Mouse (Mus musculus): Measurements from ENCODE around the gene Rsl24d1. TPM values are rescaled to one million over a fixed set of nuclear protein-coding genes. Genes with fewer than 3 reads are reported as not detected.

The Rsl24d1 gene
- polyA plus RNA-seq, 1 experiment, result 3.6 TPM

DNA sequence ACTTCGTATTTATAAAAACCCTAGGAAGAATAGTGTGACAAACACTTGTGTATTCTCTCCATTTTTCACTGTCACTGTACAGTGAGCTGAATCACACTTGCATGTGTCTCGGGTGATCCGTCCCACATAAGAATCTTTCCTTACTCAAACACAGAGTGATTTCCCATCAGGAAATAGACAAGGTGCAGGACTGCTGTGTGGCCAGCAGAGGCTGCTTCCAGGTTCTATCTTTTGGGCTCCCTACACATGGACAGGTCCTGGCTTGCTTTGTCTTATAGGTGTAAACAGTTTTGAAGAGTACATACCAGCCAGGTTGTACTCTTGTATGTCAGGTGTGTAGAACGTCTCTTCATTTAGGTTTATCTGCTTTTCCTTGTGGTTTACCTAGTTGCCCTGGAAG is 4.8 kb downstream of the Rsl24d1 start:
- no peak for TF ChIP-seq POLR2A (IDR thresholded peaks at IDR 0.05; ENCODE audit: low read depth, low read length)
- TF ChIP-seq CTCF (IDR thresholded peaks at IDR 0.05; ENCODE audit: extremely low read depth, insufficient read length, insufficient replicate concordance, low read depth, low read length), result no peak
- H3K4me1 ChIP-seq (ENCODE audit: control insufficient read depth, insufficient read depth, insufficient read length, low read length), result no peaks in the 10 kb centered on the region
- H3K27ac ChIP-seq (ENCODE audit: insufficient read depth, low read depth, low read length), result no peak overlapping the region
- no peak overlapping the region for H3K4me3 ChIP-seq (ENCODE audit: low read depth, low read length)
- no peaks in the 10 kb centered on the region for H3K27me3 ChIP-seq (ENCODE audit: control insufficient read depth, insufficient read depth, low read length)
- 84% methylated on average over 4 of the region's 4 CpGs for WGBS
- peaks cover 40% of the 10 kb centered on the region for H3K36me3 ChIP-seq (ENCODE audit: control insufficient read depth, insufficient read depth, low read length)

DNA sequence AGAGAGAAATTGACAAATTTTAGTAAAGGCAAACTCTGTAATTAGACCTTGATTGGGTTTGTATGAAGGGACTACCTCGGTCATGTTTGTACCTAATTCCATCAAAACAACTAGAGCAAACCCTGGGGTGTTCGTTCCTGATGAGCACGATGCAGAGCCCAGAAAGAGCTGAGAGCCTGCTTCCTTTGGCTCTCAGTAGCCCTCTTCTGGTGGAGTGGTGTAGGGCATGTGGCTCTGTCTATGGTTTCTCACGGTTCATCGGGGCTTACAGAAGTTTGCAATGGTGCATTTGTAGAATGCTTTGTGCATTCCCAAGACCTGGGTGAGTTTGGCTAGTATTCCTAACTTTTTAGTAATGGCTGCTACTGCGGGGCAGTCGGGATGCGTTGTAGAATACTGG is 8.5 kb downstream of the Rsl24d1 start:
- peaks cover 62% of the 10 kb centered on the region for H3K36me3 ChIP-seq (ENCODE audit: control insufficient read depth, insufficient read depth, low read length)
- TF ChIP-seq CTCF (IDR thresholded peaks at IDR 0.05; ENCODE audit: extremely low read depth, insufficient read length, insufficient replicate concordance, low read depth, low read length) (peak; percentile 16; the same call in 1 of the 2 replicates), POLR2A (IDR thresholded peaks at IDR 0.05; ENCODE audit: low read depth, low read length) (no peak)

DNA sequence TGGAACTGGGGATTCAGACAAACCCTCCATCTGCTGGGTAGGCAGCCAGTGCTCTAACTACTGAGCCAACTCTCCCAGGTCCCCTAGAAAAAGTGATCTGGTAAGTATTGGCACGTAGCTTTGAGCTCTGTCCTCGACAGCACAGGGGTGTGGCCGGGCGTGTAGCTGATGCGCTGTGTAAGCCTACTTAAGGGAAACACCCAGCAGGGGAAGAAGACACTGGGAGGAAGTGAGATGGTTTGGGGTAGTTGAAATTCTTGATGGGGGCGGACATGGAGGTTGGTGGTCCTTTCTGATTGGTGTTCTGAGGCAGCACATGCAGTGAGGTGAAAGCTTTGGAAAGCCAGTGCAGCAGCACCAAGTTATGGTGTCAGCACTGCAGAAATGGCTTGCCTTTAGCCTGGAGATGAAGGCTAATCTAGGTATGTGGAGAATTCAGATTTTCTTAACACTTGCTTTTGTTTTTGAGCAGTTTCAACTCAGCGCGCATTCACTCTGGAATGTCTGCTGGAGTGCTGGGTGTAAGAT is 11.9 kb downstream of the Rsl24d1 start:
- Histone ChIP-seq H3K27ac (ENCODE audit: insufficient read depth, low read depth, low read length) (no peak overlapping the region), H3K27me3 (ENCODE audit: control insufficient read depth, insufficient read depth, low read length) (no peaks in the 10 kb centered on the region), H3K4me1 (ENCODE audit: control insufficient read depth, insufficient read depth, insufficient read length, low read length) (no peaks in the 10 kb centered on the region), H3K36me3 (ENCODE audit: control insufficient read depth, insufficient read depth, low read length) (peaks cover 58% of the 10 kb centered on the region), H3K4me3 (ENCODE audit: low read depth, low read length) (no peak overlapping the region)
- no peak for TF ChIP-seq CTCF (IDR thresholded peaks at IDR 0.05; ENCODE audit: extremely low read depth, insufficient read length, insufficient replicate concordance, low read depth, low read length)
- TF ChIP-seq POLR2A (IDR thresholded peaks at IDR 0.05; ENCODE audit: low read depth, low read length), result no peak
- WGBS, result 82% methylated on average over 8 of the region's 8 CpGs

More for the DNA sequence above, 8.5 kb downstream of the Rsl24d1 start:
- no peak overlapping the region for H3K27ac ChIP-seq (ENCODE audit: insufficient read depth, low read depth, low read length)
- 58% methylated on average over 8 of the region's 8 CpGs for WGBS
- no peaks in the 10 kb centered on the region for H3K27me3 ChIP-seq (ENCODE audit: control insufficient read depth, insufficient read depth, low read length)
- no peak overlapping the region for H3K4me3 ChIP-seq (ENCODE audit: low read depth, low read length)
- no peaks in the 10 kb centered on the region for H3K4me1 ChIP-seq (ENCODE audit: control insufficient read depth, insufficient read depth, insufficient read length, low read length)

DNA sequence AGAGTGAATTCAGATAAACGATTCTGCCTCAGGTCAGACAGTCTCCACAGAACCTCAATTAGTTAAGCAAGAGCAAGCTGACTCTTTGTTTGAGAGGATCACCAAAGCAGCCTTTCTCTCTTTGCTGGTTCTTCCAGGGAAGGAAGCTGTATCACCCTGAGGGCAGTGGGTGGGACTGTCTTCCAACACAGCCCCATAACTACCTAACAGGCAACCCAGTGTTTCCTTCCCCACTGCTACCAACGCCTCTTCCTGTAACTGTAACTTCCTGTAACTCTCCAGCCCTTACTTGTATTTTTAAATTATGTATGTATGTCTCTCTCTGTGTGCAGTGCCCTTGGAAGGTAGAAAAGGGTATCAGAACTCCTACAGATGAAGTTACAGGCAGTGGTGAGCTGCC is 14.2 kb downstream of the Rsl24d1 start:
- Histone ChIP-seq H3K27me3 (ENCODE audit: control insufficient read depth, insufficient read depth, low read length) (no peaks in the 10 kb centered on the region), H3K4me3 (ENCODE audit: low read depth, low read length) (no peak overlapping the region), H3K36me3 (ENCODE audit: control insufficient read depth, insufficient read depth, low read length) (peaks cover 41% of the 10 kb centered on the region), H3K27ac (ENCODE audit: insufficient read depth, low read depth, low read length) (no peak overlapping the region), H3K4me1 (ENCODE audit: control insufficient read depth, insufficient read depth, insufficient read length, low read length) (no peaks in the 10 kb centered on the region)
- WGBS, result 81% methylated on average over 2 of the region's 2 CpGs
- TF ChIP-seq CTCF (IDR thresholded peaks at IDR 0.05; ENCODE audit: extremely low read depth, insufficient read length, insufficient replicate concordance, low read depth, low read length), result no peak
- no peak for TF ChIP-seq POLR2A (IDR thresholded peaks at IDR 0.05; ENCODE audit: low read depth, low read length)

DNA sequence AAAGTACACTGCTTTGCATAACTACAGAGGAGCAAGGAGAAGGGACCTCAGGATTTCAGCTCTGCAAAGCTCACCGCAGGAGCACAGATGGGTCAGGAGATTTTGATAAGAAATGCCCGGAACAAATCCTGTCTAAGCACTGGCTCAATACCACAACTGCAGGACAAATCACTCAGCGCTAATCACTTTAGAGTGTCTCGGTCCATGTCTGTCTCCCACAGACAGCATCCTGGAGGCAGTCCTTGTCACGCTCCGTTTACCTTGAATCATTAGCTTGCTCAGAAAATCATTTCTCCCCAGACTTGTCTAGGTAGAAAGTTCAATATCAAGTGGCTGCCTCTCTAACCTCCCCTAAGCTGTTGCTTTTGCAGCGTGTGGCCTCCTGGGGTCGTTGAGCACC is 16.6 kb downstream of the Rsl24d1 start:
- Histone ChIP-seq H3K27me3 (ENCODE audit: control insufficient read depth, insufficient read depth, low read length) (no peaks in the 10 kb centered on the region), H3K36me3 (ENCODE audit: control insufficient read depth, insufficient read depth, low read length) (peaks cover 28% of the 10 kb centered on the region), H3K4me3 (ENCODE audit: low read depth, low read length) (no peak overlapping the region), H3K4me1 (ENCODE audit: control insufficient read depth, insufficient read depth, insufficient read length, low read length) (no peaks in the 10 kb centered on the region), H3K27ac (ENCODE audit: insufficient read depth, low read depth, low read length) (no peak overlapping the region)
- TF ChIP-seq POLR2A (IDR thresholded peaks at IDR 0.05; ENCODE audit: low read depth, low read length) (no peak), CTCF (IDR thresholded peaks at IDR 0.05; ENCODE audit: extremely low read depth, insufficient read length, insufficient replicate concordance, low read depth, low read length) (no peak)
- WGBS, result 76% methylated on average over 8 of the region's 8 CpGs

DNA sequence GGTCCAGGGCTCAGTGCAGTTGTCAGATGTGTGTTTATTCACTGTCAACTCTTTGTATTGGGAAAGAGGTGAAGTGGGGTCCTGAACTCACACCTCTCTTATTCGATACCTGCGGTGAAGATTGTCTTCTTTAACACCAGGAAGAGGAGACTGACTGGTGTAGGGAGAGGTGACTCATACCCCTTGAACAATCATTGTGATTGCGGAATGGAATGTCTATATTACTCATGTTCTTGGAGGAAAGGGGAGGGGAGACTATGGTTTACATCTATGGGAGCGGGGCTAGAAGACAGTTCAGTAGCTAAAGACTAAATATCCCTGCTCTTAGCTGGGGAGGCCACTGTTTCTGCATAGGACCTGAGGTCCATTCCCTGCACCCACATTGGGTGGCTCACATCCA is 17.3 kb downstream of the Rsl24d1 start:
- no peaks in the 10 kb centered on the region for H3K4me1 ChIP-seq (ENCODE audit: control insufficient read depth, insufficient read depth, insufficient read length, low read length)
- H3K27me3 ChIP-seq (ENCODE audit: control insufficient read depth, insufficient read depth, low read length), result no peaks in the 10 kb centered on the region
- no peak overlapping the region for H3K27ac ChIP-seq (ENCODE audit: insufficient read depth, low read depth, low read length)
- WGBS, result 71% methylated on average over 4 of the region's 4 CpGs
- TF ChIP-seq POLR2A (IDR thresholded peaks at IDR 0.05; ENCODE audit: low read depth, low read length) (no peak), CTCF (IDR thresholded peaks at IDR 0.05; ENCODE audit: extremely low read depth, insufficient read length, insufficient replicate concordance, low read depth, low read length) (no peak)
- peaks cover 22% of the 10 kb centered on the region for H3K36me3 ChIP-seq (ENCODE audit: control insufficient read depth, insufficient read depth, low read length)
- no peak overlapping the region for H3K4me3 ChIP-seq (ENCODE audit: low read depth, low read length)

DNA sequence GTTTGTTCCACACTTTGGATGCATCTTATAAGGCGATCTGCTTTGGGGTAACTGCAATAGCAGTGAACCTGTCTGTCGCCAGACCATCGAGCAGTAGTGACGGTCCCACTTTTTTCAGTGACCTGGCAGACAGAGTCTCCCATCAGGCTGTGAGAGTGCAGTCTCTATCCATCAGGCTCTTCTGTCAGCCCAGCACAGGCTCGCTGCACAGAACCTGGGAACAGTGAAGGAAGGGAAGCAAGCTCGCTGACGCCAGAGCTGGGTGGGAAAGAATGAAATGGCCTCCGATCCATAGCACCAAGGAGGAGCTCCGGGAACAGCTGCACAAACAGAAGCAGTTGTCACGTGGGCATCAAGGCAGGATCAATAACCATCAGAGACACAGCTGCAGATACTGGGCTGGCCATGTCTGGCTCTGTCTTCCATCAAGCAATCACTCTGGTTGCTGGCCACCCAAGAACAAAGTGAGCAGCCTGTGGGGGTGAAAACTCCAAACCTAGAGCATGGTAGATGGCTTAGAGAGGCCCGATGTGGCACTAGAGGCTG is 24.2 kb downstream of the Rsl24d1 start:
- H3K27me3 ChIP-seq (ENCODE audit: control insufficient read depth, insufficient read depth, low read length), result no peaks in the 10 kb centered on the region
- WGBS, result 35% methylated on average over 11 of the region's 11 CpGs
- H3K36me3 ChIP-seq (ENCODE audit: control insufficient read depth, insufficient read depth, low read length), result no peaks in the 10 kb centered on the region
- TF ChIP-seq POLR2A (IDR thresholded peaks at IDR 0.05; ENCODE audit: low read depth, low read length), result no peak
- no peak for TF ChIP-seq CTCF (IDR thresholded peaks at IDR 0.05; ENCODE audit: extremely low read depth, insufficient read length, insufficient replicate concordance, low read depth, low read length)
- H3K4me1 ChIP-seq (ENCODE audit: control insufficient read depth, insufficient read depth, insufficient read length, low read length), result no peaks in the 10 kb centered on the region
- no peak overlapping the region for H3K4me3 ChIP-seq (ENCODE audit: low read depth, low read length)
- H3K27ac ChIP-seq (ENCODE audit: insufficient read depth, low read depth, low read length), result no peak overlapping the region

All from small intestine, adult 2 months (tissue).